Mouse (Mus musculus) forebrain, embryonic 11.5 days (tissue): ENCODE results near the gene Exoc6. TPM values are rescaled to one million over a fixed set of nuclear protein-coding genes. Genes with fewer than 3 reads are reported as not detected.

ENCODE experiments used
- ATAC-seq: fragments of 200-750 bp; cut with Nextera tagmentation; replicated peaks from 2 replicates; pipeline ENCODE4 v1.8.0; 2017; ENCODE audit warnings: moderate TSS enrichment; ENCODE audit not compliant: low FRiP score
- DNase-seq: peaks from one replicate; pipeline ENCODE4 v3.0.0-alpha.2; 2017; ENCODE audit warnings: low spot score
- H3K27ac ChIP-seq: fragments of 300-500 bp; sonication (generic); 2 replicates; pipeline ENCODE4 v1.5.1; 2014; ENCODE audit warnings: low read depth, low read length
- H3K27me3 ChIP-seq: fragments of 300-500 bp; sonication (generic); 2 replicates; pipeline ENCODE4 v1.6.1; 2014; ENCODE audit warnings: mild to moderate bottlenecking, low read length, mixed read lengths; ENCODE audit not compliant: control insufficient read depth, insufficient read depth
- H3K36me3 ChIP-seq: fragments of 300-500 bp; sonication (generic); 2 replicates; pipeline ENCODE4 v1.6.1; 2014; ENCODE audit warnings: mild to moderate bottlenecking, low read length, moderate library complexity, mixed read lengths; ENCODE audit not compliant: control insufficient read depth, insufficient read depth
- H3K4me1 ChIP-seq: fragments of 300-500 bp; sonication (generic); replicated peaks from 2 replicates; pipeline ENCODE4 v1.6.1; 2014; ENCODE audit warnings: low read length, mixed read lengths; ENCODE audit not compliant: control insufficient read depth, insufficient read depth
- H3K4me2 ChIP-seq: fragments of 300-500 bp; sonication (generic); 2 replicates; pipeline ENCODE4 v1.6.1; 2014; ENCODE audit warnings: low read depth, mild to moderate bottlenecking, low read length, moderate library complexity, mixed read lengths; ENCODE audit not compliant: severe bottlenecking
- H3K4me3 ChIP-seq: fragments of 300-500 bp; sonication (generic); 2 replicates; pipeline ENCODE4 v1.5.1; 2014; ENCODE audit warnings: low read depth, low read length
- H3K9ac ChIP-seq: fragments of 300-500 bp; sonication (generic); 2 replicates; pipeline ENCODE4 v1.6.1; 2014; ENCODE audit warnings: low read length
- H3K9me3 ChIP-seq: fragments of 300-500 bp; sonication (generic); 2 replicates; pipeline ENCODE4 v1.6.1; 2016; ENCODE audit warnings: low read length, mixed read lengths; ENCODE audit not compliant: control insufficient read depth
- WGBS: fragments of 180-500 bp; shearing (Covaris S2); extraction: QIAGEN DNeasy Blood & Tissue Kit; methylation state at CpG from one replicate; pipeline ENCODE4 v1.1.7; 2014; 5-methylcytosine and 5-hydroxymethylcytosine counted together
- polyA plus RNA-seq: library from polyadenylated mRNA; unstranded; fragments of >200 nt; fragmentation: Nextera tagmentation; extraction: Ambion mirVana; gene quantifications from 2 replicates; pipeline ENCODE4 v1.2.1, GENCODE M21; 2014

The Exoc6 gene
- polyA plus RNA-seq, 1 experiment from 2014 or later, result 10.2 TPM

DNA sequence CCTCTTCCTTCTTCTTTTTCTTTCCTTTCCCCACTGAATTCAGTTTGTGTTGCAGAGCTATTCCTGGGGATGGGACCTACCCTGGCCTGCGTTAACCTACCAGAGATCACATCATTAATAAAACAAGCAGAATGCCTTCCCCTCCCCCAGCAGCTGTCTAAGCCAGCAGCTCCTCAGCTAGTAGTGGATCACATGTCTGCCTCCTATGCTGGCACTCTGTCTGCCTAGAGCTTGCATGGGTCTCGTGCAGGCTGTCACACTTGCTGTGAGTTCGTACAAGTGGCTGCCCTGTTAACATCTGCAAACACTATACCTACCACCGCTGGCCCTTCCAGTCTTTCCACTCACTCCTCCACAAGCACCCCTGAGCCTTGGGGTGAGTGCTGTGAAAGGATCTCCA lies 29.4 kb downstream of the Exoc6 start:
- no peaks in the 10 kb centered on the region for H3K27me3 ChIP-seq
- WGBS, result 68% methylated on average over 4 of the region's 4 CpGs
- no peak overlapping the region for H3K9ac ChIP-seq
- ATAC-seq (no peak), DNase-seq (no peak)
- no peaks in the 10 kb centered on the region for H3K36me3 ChIP-seq
- H3K27ac ChIP-seq, result no peak overlapping the region
- H3K4me3 ChIP-seq, result no peak overlapping the region
- no peaks in the 10 kb centered on the region for H3K9me3 ChIP-seq
- H3K4me1 ChIP-seq, result no peaks in the 10 kb centered on the region
- H3K4me2 ChIP-seq, result no peak overlapping the region

- Histone ChIP-seq H3K4me3 (no peak overlapping the region), H3K9me3 (no peaks in the 10 kb centered on the region), H3K4me2 (no peak overlapping the region), H3K27ac (no peak overlapping the region), H3K9ac (no peak overlapping the region), H3K27me3 (no peaks in the 10 kb centered on the region), H3K36me3 (no peaks in the 10 kb centered on the region), H3K4me1 (no peaks in the 10 kb centered on the region)
- ATAC-seq, result no peak
- no peak for DNase-seq
- WGBS, result 79% methylated on average over 6 of the region's 6 CpGs
These were observed 30.2 kb downstream of the Exoc6 start for GRCm38 (mm10) chr19:37580438-37580837.

DNA sequence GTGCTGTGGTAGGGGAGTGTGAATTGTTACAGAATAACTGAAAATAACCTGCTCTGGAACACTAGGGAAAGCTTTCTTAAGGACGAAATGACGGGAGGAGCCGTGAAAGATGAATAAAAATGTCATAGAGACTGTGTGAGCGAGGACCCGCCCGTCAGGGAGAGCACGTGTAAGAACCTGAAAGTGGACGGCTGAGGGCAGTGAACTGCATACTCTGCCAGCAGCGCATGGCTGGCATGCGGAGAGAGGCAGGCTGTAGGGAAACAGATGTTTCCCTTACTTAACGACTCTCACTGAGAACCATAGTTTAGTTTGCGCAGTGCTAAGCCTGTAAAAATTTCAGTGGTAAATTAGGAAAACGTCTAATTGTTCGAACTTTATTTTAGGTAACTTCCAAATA lies 35.0 kb downstream of the Exoc6 start:
- Histone ChIP-seq H3K36me3 (no peaks in the 10 kb centered on the region), H3K9me3 (no peaks in the 10 kb centered on the region), H3K4me3 (no peak overlapping the region), H3K4me2 (no peak overlapping the region), H3K27ac (no peak overlapping the region), H3K9ac (no peak overlapping the region), H3K4me1 (no peaks in the 10 kb centered on the region), H3K27me3 (no peaks in the 10 kb centered on the region)
- WGBS, result 69% methylated on average over 14 of the region's 14 CpGs
- no peak for ATAC-seq
- no peak for DNase-seq

GRCm38 (mm10) chr19:37585684-37586083 lies 35.5 kb downstream of the Exoc6 start:
- no peaks in the 10 kb centered on the region for H3K9me3 ChIP-seq
- no peak for DNase-seq
- WGBS, result 84% methylated on average over 8 of the region's 8 CpGs

GRCm38 (mm10) chr19:37590544-37590943 lies 40.3 kb downstream of the Exoc6 start:
- Histone ChIP-seq H3K27ac (no peak overlapping the region), H3K4me2 (no peak overlapping the region), H3K4me3 (no peak overlapping the region), H3K9ac (no peak overlapping the region), H3K36me3 (no peaks in the 10 kb centered on the region), H3K27me3 (no peaks in the 10 kb centered on the region), H3K9me3 (no peaks in the 10 kb centered on the region), H3K4me1 (no peaks in the 10 kb centered on the region)
- DNase-seq (no peak), ATAC-seq (no peak)
- WGBS, result 95% methylated on average over 7 of the region's 7 CpGs

More at GRCm38 (mm10) chr19:37585684-37586083, 35.5 kb downstream of the Exoc6 start:
- H3K4me3 ChIP-seq, result no peak overlapping the region
- H3K36me3 ChIP-seq, result no peaks in the 10 kb centered on the region
- H3K4me2 ChIP-seq, result no peak overlapping the region
- ATAC-seq, result no peak
- no peak overlapping the region for H3K27ac ChIP-seq
- H3K9ac ChIP-seq, result no peak overlapping the region
- H3K4me1 ChIP-seq, result no peaks in the 10 kb centered on the region
- H3K27me3 ChIP-seq, result no peaks in the 10 kb centered on the region

DNA sequence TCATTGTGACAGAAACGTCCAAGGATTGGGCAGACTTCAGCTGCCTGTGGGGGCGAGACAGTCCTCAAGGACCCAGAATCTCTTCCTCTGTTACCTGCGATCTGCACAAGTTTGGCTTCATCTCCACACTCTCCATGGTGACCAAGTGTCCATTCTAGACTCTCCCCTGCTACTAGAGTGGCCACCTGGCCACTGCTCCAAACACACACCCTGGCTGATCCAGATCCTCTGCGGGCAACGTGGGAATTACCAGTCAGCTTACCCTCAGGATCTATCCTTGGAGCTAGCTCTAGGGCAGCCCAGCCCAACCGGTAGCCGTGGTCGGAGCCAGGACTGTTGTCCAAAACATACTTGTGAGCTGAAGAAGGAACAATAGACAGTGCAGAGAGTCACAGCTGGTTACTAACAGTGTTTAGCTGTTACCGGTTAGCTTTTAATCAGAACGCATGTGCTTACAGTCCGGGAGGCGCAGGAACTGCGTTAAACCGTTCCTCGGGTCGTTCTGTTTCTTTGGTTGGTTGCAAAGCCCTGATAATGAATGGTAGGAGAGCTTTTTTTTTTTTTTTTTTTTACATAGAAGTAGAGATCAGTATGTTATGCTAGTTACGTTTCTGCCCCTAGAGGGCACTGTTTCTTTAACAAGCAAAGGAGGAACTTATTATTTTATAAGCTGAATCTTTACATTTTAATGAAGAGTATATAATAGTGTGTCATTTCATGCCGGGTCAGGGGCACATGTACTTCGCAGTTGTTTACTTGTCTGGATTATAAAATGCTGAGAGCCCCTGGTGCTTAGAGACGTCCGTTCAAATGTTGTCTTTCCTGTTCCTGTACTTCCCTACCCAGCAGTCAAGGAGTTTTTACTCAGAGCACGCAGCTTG lies 52.0 kb downstream of the Exoc6 start:
- DNase-seq (no peak), ATAC-seq (no peak)
- H3K27me3 ChIP-seq, result no peaks in the 10 kb centered on the region
- no peaks in the 10 kb centered on the region for H3K36me3 ChIP-seq
- H3K4me3 ChIP-seq, result no peak overlapping the region
- no peak overlapping the region for H3K9ac ChIP-seq
- no peak overlapping the region for H3K27ac ChIP-seq
- WGBS, result 44% methylated on average over 22 of the region's 22 CpGs
- H3K9me3 ChIP-seq, result no peaks in the 10 kb centered on the region
- H3K4me2 ChIP-seq, result no peak overlapping the region
- H3K4me1 ChIP-seq, result no peaks in the 10 kb centered on the region

- 68% methylated on average over 7 of the region's 7 CpGs for WGBS
- Histone ChIP-seq H3K9me3 (no peaks in the 10 kb centered on the region), H3K9ac (no peak overlapping the region), H3K4me2 (no peak overlapping the region), H3K27me3 (no peaks in the 10 kb centered on the region), H3K4me1 (no peaks in the 10 kb centered on the region), H3K36me3 (no peaks in the 10 kb centered on the region), H3K27ac (no peak overlapping the region), H3K4me3 (no peak overlapping the region)
- no peak for ATAC-seq
- no peak for DNase-seq
These were observed 59.8 kb downstream of the Exoc6 start for GRCm38 (mm10) chr19:37609991-37610390.

GRCm38 (mm10) chr19:37612893-37613292 lies 62.7 kb downstream of the Exoc6 start:
- H3K4me1 ChIP-seq, result no peaks in the 10 kb centered on the region
- no peak for ATAC-seq
- WGBS, result 78% methylated on average over 7 of the region's 7 CpGs
- no peak for DNase-seq
- H3K4me2 ChIP-seq, result no peak overlapping the region
- no peaks in the 10 kb centered on the region for H3K36me3 ChIP-seq
- no peak overlapping the region for H3K4me3 ChIP-seq
- H3K9ac ChIP-seq, result no peak overlapping the region
- H3K27ac ChIP-seq, result no peak overlapping the region
- no peaks in the 10 kb centered on the region for H3K9me3 ChIP-seq
- H3K27me3 ChIP-seq, result no peaks in the 10 kb centered on the region

GRCm38 (mm10) chr19:37615039-37615630 lies 64.9 kb downstream of the Exoc6 start:
- DNase-seq, result no peak
- ATAC-seq, result no peak
- Histone ChIP-seq H3K27ac (no peak overlapping the region), H3K27me3 (no peaks in the 10 kb centered on the region), H3K4me3 (no peak overlapping the region), H3K9me3 (no peaks in the 10 kb centered on the region), H3K4me1 (no peaks in the 10 kb centered on the region), H3K4me2 (no peak overlapping the region), H3K36me3 (no peaks in the 10 kb centered on the region), H3K9ac (no peak overlapping the region)
- 82% methylated on average over 4 of the region's 4 CpGs for WGBS
